Mouse (Mus musculus): ENCODE measurements around the gene Ptprm. TPM values are rescaled to one million over a fixed set of nuclear protein-coding genes. Genes with fewer than 3 reads are reported as not detected.
"Not testable (repeated sequence)": the region's sequence is repeated elsewhere in the genome, so short reads cannot be mapped to it uniquely, and the experiment has no call there.

The Ptprm gene
- polyA plus RNA-seq, 1 experiment from 2014 or later, result 1.4 TPM

GRCm38 (mm10) chr17:66871396-66871795 is 482.9 kb downstream of the Ptprm start:
- no peaks in the 10 kb centered on the region for H3K4me1 ChIP-seq (ENCODE audit: insufficient read depth)
- WGBS (ENCODE audit: insufficient replicate concordance), result 77% methylated on average over 4 of the region's 4 CpGs
- H3K27ac ChIP-seq (ENCODE audit: low read depth), result no peak overlapping the region
- no peak overlapping the region for H3K4me3 ChIP-seq (ENCODE audit: low read depth, low read length)
- H3K9ac ChIP-seq (replicated peaks), result no peak overlapping the region
- H3K9me3 ChIP-seq (ENCODE audit: low read length), result no peaks in the 10 kb centered on the region
- DNase-seq (no peak), ATAC-seq (no peak)
- TF ChIP-seq CTCF (IDR thresholded peaks at IDR 0.05; ENCODE audit: low read depth), result no peak
- TF ChIP-seq EP300 (IDR thresholded peaks at IDR 0.05; ENCODE audit: low read depth), result no peak
- H3K36me3 ChIP-seq (replicated peaks; ENCODE audit: insufficient read depth, low read length), result no peaks in the 10 kb centered on the region
- H3K27me3 ChIP-seq (ENCODE audit: insufficient read depth, low read length), result no peaks in the 10 kb centered on the region
- H3K4me2 ChIP-seq (ENCODE audit: low read depth, low read length), result no peak overlapping the region

- no peak for DNase-seq
- no peaks in the 10 kb centered on the region for H3K36me3 ChIP-seq (replicated peaks; ENCODE audit: insufficient read depth, low read length)
Observed at GRCm38 (mm10) chr17:66869581-66870002, 484.7 kb downstream of the Ptprm start.

GRCm38 (mm10) chr17:66864441-66864840 is 489.8 kb downstream of the Ptprm start:
- Histone ChIP-seq H3K4me3 (ENCODE audit: low read depth, low read length) (no peak overlapping the region), H3K27me3 (ENCODE audit: insufficient read depth, low read length) (no peaks in the 10 kb centered on the region), H3K27ac (ENCODE audit: low read depth) (no peak overlapping the region), H3K4me2 (ENCODE audit: low read depth, low read length) (no peak overlapping the region), H3K4me1 (ENCODE audit: insufficient read depth) (no peaks in the 10 kb centered on the region), H3K9ac (replicated peaks) (no peak overlapping the region), H3K9me3 (ENCODE audit: low read length) (no peaks in the 10 kb centered on the region), H3K36me3 (replicated peaks; ENCODE audit: insufficient read depth, low read length) (no peaks in the 10 kb centered on the region)
- no peak for ATAC-seq
- TF ChIP-seq CTCF (IDR thresholded peaks at IDR 0.05; ENCODE audit: low read depth), result no peak
- no peak for TF ChIP-seq EP300 (IDR thresholded peaks at IDR 0.05; ENCODE audit: low read depth)
- 76% methylated on average over 4 of the region's 4 CpGs for WGBS (ENCODE audit: insufficient replicate concordance)
- no peak for DNase-seq

More at GRCm38 (mm10) chr17:66869581-66870002, 484.7 kb downstream of the Ptprm start:
- ATAC-seq, result no peak
- Histone ChIP-seq H3K9me3 (ENCODE audit: low read length) (no peaks in the 10 kb centered on the region), H3K4me2 (ENCODE audit: low read depth, low read length) (no peak overlapping the region), H3K27ac (ENCODE audit: low read depth) (no peak overlapping the region), H3K27me3 (ENCODE audit: insufficient read depth, low read length) (no peaks in the 10 kb centered on the region), H3K4me3 (ENCODE audit: low read depth, low read length) (no peak overlapping the region), H3K4me1 (ENCODE audit: insufficient read depth) (no peaks in the 10 kb centered on the region), H3K9ac (replicated peaks) (no peak overlapping the region)
- WGBS (ENCODE audit: insufficient replicate concordance), result 90% methylated on average over 13 of the region's 13 CpGs
- no peak for TF ChIP-seq EP300 (IDR thresholded peaks at IDR 0.05; ENCODE audit: low read depth)
- no peak for TF ChIP-seq CTCF (IDR thresholded peaks at IDR 0.05; ENCODE audit: low read depth)

GRCm38 (mm10) chr17:66861557-66861956 is 492.7 kb downstream of the Ptprm start:
- ATAC-seq (no peak), DNase-seq (no peak)
- Histone ChIP-seq H3K9ac (replicated peaks) (no peak overlapping the region), H3K27me3 (ENCODE audit: insufficient read depth, low read length) (no peaks in the 10 kb centered on the region), H3K4me1 (ENCODE audit: insufficient read depth) (no peaks in the 10 kb centered on the region), H3K27ac (ENCODE audit: low read depth) (no peak overlapping the region), H3K9me3 (ENCODE audit: low read length) (no peaks in the 10 kb centered on the region), H3K4me3 (ENCODE audit: low read depth, low read length) (no peak overlapping the region), H3K36me3 (replicated peaks; ENCODE audit: insufficient read depth, low read length) (no peaks in the 10 kb centered on the region), H3K4me2 (ENCODE audit: low read depth, low read length) (no peak overlapping the region)
- no peak for TF ChIP-seq EP300 (IDR thresholded peaks at IDR 0.05; ENCODE audit: low read depth)
- no peak for TF ChIP-seq CTCF (IDR thresholded peaks at IDR 0.05; ENCODE audit: low read depth)
- WGBS (ENCODE audit: insufficient replicate concordance), result 63% methylated on average over 2 of the region's 2 CpGs

- no peak for DNase-seq
- Histone ChIP-seq H3K4me1 (ENCODE audit: insufficient read depth) (no peaks in the 10 kb centered on the region), H3K27ac (ENCODE audit: low read depth) (no peak overlapping the region), H3K9me3 (ENCODE audit: low read length) (no peaks in the 10 kb centered on the region), H3K9ac (replicated peaks) (no peak overlapping the region), H3K4me3 (ENCODE audit: low read depth, low read length) (no peak overlapping the region), H3K27me3 (ENCODE audit: insufficient read depth, low read length) (no peaks in the 10 kb centered on the region), H3K36me3 (replicated peaks; ENCODE audit: insufficient read depth, low read length) (no peaks in the 10 kb centered on the region), H3K4me2 (ENCODE audit: low read depth, low read length) (no peak overlapping the region)
- no peak for TF ChIP-seq EP300 (IDR thresholded peaks at IDR 0.05; ENCODE audit: low read depth)
- TF ChIP-seq CTCF (IDR thresholded peaks at IDR 0.05; ENCODE audit: low read depth), result no peak
- ATAC-seq, result no peak
Observed at GRCm38 (mm10) chr17:66858757-66859156, 495.5 kb downstream of the Ptprm start.

GRCm38 (mm10) chr17:66852496-66852895 is 501.8 kb downstream of the Ptprm start:
- no peak for TF ChIP-seq EP300 (IDR thresholded peaks at IDR 0.05; ENCODE audit: low read depth)
- no peak for TF ChIP-seq CTCF (IDR thresholded peaks at IDR 0.05; ENCODE audit: low read depth)
- no peaks in the 10 kb centered on the region for H3K27me3 ChIP-seq (ENCODE audit: insufficient read depth, low read length)
- no peak for ATAC-seq
- no peak overlapping the region for H3K4me3 ChIP-seq (ENCODE audit: low read depth, low read length)
- H3K9ac ChIP-seq (replicated peaks), result no peak overlapping the region
- no peak for DNase-seq
- no peaks in the 10 kb centered on the region for H3K4me1 ChIP-seq (ENCODE audit: insufficient read depth)
- H3K9me3 ChIP-seq (ENCODE audit: low read length), result no peaks in the 10 kb centered on the region
- no peak overlapping the region for H3K27ac ChIP-seq (ENCODE audit: low read depth)
- H3K36me3 ChIP-seq (replicated peaks; ENCODE audit: insufficient read depth, low read length), result no peaks in the 10 kb centered on the region
- H3K4me2 ChIP-seq (ENCODE audit: low read depth, low read length), result no peak overlapping the region
- 81% methylated on average over 6 of the region's 6 CpGs for WGBS (ENCODE audit: insufficient replicate concordance)

GRCm38 (mm10) chr17:66847011-66847410 is 507.2 kb downstream of the Ptprm start:
- ATAC-seq, result peak; percentile 44; the same call in 1 of the 2 replicates
- not testable (repeated sequence) for DNase-seq

More at GRCm38 (mm10) chr17:66847011-66847410, 507.2 kb downstream of the Ptprm start:
- H3K9ac ChIP-seq (replicated peaks); H3K9me3 ChIP-seq (ENCODE audit: low read length); H3K4me2 ChIP-seq (ENCODE audit: low read depth, low read length); H3K27ac ChIP-seq (ENCODE audit: low read depth); H3K4me1 ChIP-seq (ENCODE audit: insufficient read depth); H3K4me3 ChIP-seq (ENCODE audit: low read depth, low read length); H3K27me3 ChIP-seq (ENCODE audit: insufficient read depth, low read length); H3K36me3 ChIP-seq (replicated peaks; ENCODE audit: insufficient read depth, low read length): not testable (repeated sequence)
- WGBS (ENCODE audit: insufficient replicate concordance), result 55% methylated on average over 4 of the region's 4 CpGs
